Mouse (Mus musculus) intestine, embryonic 15.5 days (tissue): ENCODE measurements around the gene Limch1. TPM values are rescaled to one million over a fixed set of nuclear protein-coding genes. Genes with fewer than 3 reads are reported as not detected.

ENCODE experiments used
- ATAC-seq: fragments of 200-750 bp; cut with Nextera tagmentation; 2 replicates; pipeline ENCODE4 v1.8.0; 2017; ENCODE audit warnings: moderate TSS enrichment, moderate library complexity
- H3K27ac ChIP-seq: fragments of 300-500 bp; sonication (generic); 2 replicates; pipeline ENCODE4 v1.5.1; 2015; ENCODE audit warnings: mild to moderate bottlenecking, inconsistent platforms
- H3K27me3 ChIP-seq: fragments of 300-500 bp; sonication (generic); replicated peaks from 2 replicates; pipeline ENCODE4 v1.6.1; 2015; ENCODE audit warnings: inconsistent platforms
- H3K36me3 ChIP-seq: fragments of 300-500 bp; sonication (generic); 2 replicates; pipeline ENCODE4 v1.6.1; 2015; ENCODE audit warnings: inconsistent platforms
- H3K4me1 ChIP-seq: fragments of 300-500 bp; sonication (generic); replicated peaks from 2 replicates; pipeline ENCODE4 v1.6.1; 2015; ENCODE audit warnings: inconsistent platforms
- H3K4me2 ChIP-seq: fragments of 300-500 bp; sonication (generic); replicated peaks from 2 replicates; pipeline ENCODE4 v1.6.1; 2015; ENCODE audit warnings: mild to moderate bottlenecking, inconsistent platforms
- H3K4me3 ChIP-seq: fragments of 300-500 bp; sonication (generic); replicated peaks from 2 replicates; pipeline ENCODE4 v1.5.1; 2015; ENCODE audit warnings: inconsistent platforms
- H3K9ac ChIP-seq: fragments of 300-500 bp; sonication (generic); 2 replicates; pipeline ENCODE4 v1.6.1; 2015; ENCODE audit warnings: inconsistent platforms
- H3K9me3 ChIP-seq: fragments of 300-500 bp; sonication (generic); 2 replicates; pipeline ENCODE4 v1.6.1; 2016; ENCODE audit warnings: inconsistent platforms
- WGBS: fragments of 180-500 bp; shearing (Covaris S2); methylation state at CpG from one replicate; pipeline ENCODE4 v1.1.7; 2015; 5-methylcytosine and 5-hydroxymethylcytosine counted together
- polyA plus RNA-seq: library from polyadenylated mRNA; unstranded; fragments of >200 nt; fragmentation: Nextera tagmentation; extraction: Ambion mirVana; gene quantifications from 2 replicates; pipeline ENCODE4 v1.2.1, GENCODE M21; 2015

Gene Limch1
- polyA plus RNA-seq, 1 experiment from 2014 or later: 11.7 TPM

DNA sequence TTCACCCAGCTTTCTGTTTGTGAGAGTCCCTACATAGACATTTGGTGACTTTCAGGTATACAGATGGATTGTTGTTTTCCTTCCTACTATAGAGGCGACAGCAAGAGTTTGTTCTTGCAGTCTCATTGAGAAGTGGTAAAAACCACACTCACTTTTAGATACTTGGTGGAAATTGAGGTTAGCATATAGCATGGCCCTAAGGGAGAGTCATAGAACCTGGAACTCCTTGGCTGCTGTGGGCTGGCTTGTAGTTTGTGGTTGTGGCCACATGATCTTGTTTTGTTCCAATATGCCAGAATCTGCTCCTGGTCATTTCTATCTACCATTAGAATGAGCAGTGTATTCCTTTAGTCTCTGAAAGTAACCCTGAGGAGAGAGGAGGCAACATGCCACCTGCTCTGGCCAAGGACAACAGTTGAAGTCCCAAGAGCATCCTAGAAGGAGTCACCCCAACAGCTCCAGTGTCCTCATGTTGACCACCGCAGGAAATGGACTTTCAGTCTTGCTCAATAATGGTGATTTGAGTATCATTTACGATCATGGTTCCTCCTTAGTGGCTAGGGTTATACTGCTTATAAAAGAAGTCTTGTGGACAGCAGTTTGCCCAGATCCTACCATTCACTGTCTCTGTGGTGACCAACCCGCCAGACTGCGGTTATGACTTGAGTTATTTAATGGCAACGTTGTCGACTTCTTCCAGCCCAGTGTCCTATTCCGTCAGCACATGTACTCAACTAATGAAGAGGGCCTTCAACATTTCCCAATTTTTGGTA, 71.7 kb downstream of the Limch1 start:
- no peaks in the 10 kb centered on the region for H3K27me3 ChIP-seq
- 94% methylated on average over 8 of the region's 8 CpGs for whole genome bisulfite sequencing
- H3K4me3 ChIP-seq: no peak overlapping the region
- ATAC-seq: no peak
- H3K27ac ChIP-seq: no peak overlapping the region
- H3K4me2 ChIP-seq: no peak overlapping the region
- H3K9ac ChIP-seq: no peak overlapping the region
- H3K36me3 ChIP-seq: no peaks in the 10 kb centered on the region
- no peaks in the 10 kb centered on the region for H3K9me3 ChIP-seq
- H3K4me1 ChIP-seq: no peaks in the 10 kb centered on the region

DNA sequence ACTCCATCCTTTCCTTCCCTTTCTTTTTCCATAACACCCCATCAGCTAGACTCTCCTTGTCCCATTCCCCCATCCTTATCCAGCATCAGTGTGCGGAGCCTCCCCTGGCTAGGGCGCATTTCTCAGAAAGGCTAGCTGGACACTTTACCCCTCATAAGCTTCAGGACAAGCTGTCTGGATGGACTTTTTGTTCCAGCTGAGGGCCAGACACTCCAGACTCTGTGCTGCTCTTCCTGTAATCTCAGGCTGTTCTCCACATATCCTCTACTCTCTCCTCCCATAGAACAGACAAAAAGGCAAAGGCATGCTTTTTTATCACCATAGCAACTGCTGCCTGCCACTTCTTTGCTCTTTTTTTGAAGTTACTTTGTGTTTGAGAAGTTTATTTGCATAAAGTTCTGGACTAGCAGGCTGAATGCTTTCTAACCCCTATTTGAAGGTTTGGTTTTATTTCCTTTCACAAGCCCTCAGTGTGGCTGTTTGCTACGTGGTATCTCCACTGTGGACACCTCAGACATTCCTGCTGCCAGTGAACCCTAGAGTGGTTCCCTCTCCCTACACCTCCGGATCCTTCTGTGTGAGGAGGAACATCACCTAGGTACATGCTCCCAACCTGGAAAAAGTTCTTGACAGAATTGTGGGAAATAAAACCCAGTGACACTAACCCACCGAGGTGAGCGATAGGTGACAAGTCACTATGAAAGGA, 77.0 kb downstream of the Limch1 start:
- no peak for ATAC-seq
- H3K4me1 ChIP-seq: no peaks in the 10 kb centered on the region
- no peak overlapping the region for H3K4me3 ChIP-seq
- H3K27ac ChIP-seq: no peak overlapping the region
- H3K9ac ChIP-seq: no peak overlapping the region
- WGBS: 88% methylated on average over 6 of the region's 6 CpGs
- H3K4me2 ChIP-seq: no peak overlapping the region
- H3K36me3 ChIP-seq: no peaks in the 10 kb centered on the region
- H3K27me3 ChIP-seq: no peaks in the 10 kb centered on the region
- no peaks in the 10 kb centered on the region for H3K9me3 ChIP-seq

DNA sequence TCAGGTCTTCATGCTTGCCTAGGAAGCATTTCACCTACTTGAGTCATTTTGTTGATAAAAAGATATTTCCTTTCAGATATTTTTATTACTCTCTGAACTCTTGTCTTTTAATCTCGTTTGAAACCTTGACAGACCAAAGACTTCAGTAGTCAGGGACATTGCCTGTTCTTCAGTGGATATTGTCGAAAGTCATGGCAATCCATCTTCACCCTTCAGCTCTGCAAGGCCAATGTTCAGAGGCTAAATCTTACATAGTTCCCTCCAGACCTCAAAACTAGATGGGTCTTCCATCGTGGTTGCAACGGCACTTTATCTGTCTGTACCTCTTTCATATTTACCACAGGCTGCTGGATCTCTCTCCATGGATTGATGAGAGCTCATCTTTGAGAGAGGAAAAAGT, 80.0 kb downstream of the Limch1 start:
- no peaks in the 10 kb centered on the region for H3K4me1 ChIP-seq
- no peaks in the 10 kb centered on the region for H3K9me3 ChIP-seq
- H3K27me3 ChIP-seq: no peaks in the 10 kb centered on the region
- WGBS: 84% methylated on average over 4 of the region's 4 CpGs
- no peak overlapping the region for H3K9ac ChIP-seq
- H3K36me3 ChIP-seq: no peaks in the 10 kb centered on the region
- H3K27ac ChIP-seq: no peak overlapping the region
- no peak for ATAC-seq
- H3K4me3 ChIP-seq: no peak overlapping the region
- H3K4me2 ChIP-seq: no peak overlapping the region

DNA sequence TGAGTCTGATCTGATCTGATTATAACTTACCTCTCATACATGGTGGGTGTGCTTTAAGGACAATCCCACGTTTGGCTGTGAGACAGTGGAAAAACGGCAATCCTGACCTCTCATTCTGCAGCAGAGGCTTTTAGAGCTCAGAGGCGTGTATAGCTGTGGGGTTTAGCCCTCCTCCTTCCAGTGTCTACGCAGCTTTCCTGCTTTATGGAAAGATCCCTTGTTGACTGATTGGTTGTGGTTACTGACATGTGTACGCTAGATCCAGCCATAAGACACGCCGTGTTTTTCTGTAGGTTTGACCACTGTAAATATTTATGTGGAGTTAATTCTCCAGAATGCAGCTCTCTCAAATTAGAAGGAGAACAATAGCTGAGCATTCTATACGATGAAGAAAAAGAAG, 81.2 kb downstream of the Limch1 start:
- H3K4me1 ChIP-seq: no peaks in the 10 kb centered on the region

DNA sequence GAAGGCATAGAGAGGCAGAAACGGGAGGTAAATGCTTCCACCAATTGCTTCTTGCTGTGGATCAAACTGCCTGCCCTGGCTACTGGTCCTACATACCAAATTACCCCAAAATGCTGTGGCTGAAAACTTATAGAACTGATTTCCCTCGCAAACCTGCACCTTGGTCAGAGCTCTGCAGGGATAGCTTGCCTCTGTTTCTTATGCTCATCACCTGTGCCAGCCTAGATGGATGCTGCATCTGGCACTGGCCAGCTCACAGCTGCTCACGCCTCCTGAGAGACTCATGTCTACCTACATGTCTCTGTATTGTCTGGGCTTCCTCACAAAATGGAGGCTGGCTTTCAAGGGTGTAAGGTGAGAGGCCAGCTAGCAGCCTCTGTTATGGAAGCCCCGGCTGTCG, 83.9 kb downstream of the Limch1 start:
- no peak overlapping the region for H3K4me3 ChIP-seq
- H3K27me3 ChIP-seq: no peaks in the 10 kb centered on the region
- H3K4me1 ChIP-seq: no peaks in the 10 kb centered on the region
- H3K4me2 ChIP-seq: no peak overlapping the region
- no peaks in the 10 kb centered on the region for H3K36me3 ChIP-seq
- no peak overlapping the region for H3K27ac ChIP-seq
- H3K9me3 ChIP-seq: no peaks in the 10 kb centered on the region
- H3K9ac ChIP-seq: no peak overlapping the region
- WGBS: 83% methylated on average over 5 of the region's 5 CpGs
- no peak for ATAC-seq

More for the DNA sequence above, 81.2 kb downstream of the Limch1 start:
- ATAC-seq: no peak
- no peak overlapping the region for H3K9ac ChIP-seq
- no peak overlapping the region for H3K27ac ChIP-seq
- H3K9me3 ChIP-seq: no peaks in the 10 kb centered on the region
- H3K27me3 ChIP-seq: no peaks in the 10 kb centered on the region
- H3K4me2 ChIP-seq: no peak overlapping the region
- H3K4me3 ChIP-seq: no peak overlapping the region
- 51% methylated on average over 8 of the region's 8 CpGs for WGBS
- H3K36me3 ChIP-seq: no peaks in the 10 kb centered on the region

DNA sequence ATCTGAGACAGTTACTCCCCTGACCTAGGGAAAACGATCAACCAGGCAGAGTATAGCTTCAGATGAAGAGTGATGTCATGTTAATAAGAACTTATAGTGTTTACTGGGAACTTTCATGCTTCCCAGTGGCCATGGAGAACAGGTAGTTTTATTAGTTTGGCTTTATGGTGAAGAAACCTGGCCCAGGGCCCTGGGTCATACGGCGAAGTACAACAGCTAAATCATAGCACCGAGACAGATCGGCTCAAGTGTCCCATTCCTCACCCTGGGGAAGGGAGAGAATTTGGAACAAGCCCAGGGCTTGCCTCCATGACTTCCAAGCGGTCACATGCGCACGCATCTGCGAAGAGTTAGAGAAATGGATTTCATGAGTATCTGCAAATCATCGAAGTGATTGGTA, 84.6 kb downstream of the Limch1 start:
- 88% methylated on average over 10 of the region's 10 CpGs for WGBS
- H3K9ac ChIP-seq: no peak overlapping the region
- no peak overlapping the region for H3K4me2 ChIP-seq
- no peak overlapping the region for H3K4me3 ChIP-seq
- H3K36me3 ChIP-seq: no peaks in the 10 kb centered on the region
- no peaks in the 10 kb centered on the region for H3K4me1 ChIP-seq
- no peak overlapping the region for H3K27ac ChIP-seq
- ATAC-seq: no peak
- H3K27me3 ChIP-seq: no peaks in the 10 kb centered on the region
- H3K9me3 ChIP-seq: no peaks in the 10 kb centered on the region

DNA sequence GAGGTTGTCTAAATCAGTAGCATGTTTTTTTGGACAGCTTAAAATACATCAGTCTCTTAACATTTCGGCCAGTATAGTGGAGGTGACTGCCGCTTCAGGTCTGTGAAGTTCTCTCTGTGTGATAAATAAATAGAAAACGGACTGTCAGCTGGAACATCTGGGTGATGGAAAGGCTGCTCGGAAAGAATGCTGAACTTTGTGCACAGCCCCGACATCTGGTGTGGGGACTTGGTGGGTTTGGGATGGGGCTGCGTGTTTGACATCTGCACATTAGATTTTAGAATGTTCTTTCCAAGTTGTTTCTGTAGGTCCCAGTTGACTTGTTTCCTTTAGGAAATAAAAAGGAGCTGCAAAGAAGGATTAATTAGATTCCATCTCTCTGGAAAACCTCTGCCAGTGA, 89.1 kb downstream of the Limch1 start:
- Histone ChIP-seq H3K4me1 (no peaks in the 10 kb centered on the region), H3K36me3 (no peaks in the 10 kb centered on the region), H3K27me3 (no peaks in the 10 kb centered on the region), H3K9ac (no peak overlapping the region), H3K4me2 (no peak overlapping the region), H3K4me3 (no peak overlapping the region), H3K27ac (no peak overlapping the region), H3K9me3 (no peaks in the 10 kb centered on the region)
- 36% methylated on average over 6 of the region's 6 CpGs for WGBS
- no peak for ATAC-seq

DNA sequence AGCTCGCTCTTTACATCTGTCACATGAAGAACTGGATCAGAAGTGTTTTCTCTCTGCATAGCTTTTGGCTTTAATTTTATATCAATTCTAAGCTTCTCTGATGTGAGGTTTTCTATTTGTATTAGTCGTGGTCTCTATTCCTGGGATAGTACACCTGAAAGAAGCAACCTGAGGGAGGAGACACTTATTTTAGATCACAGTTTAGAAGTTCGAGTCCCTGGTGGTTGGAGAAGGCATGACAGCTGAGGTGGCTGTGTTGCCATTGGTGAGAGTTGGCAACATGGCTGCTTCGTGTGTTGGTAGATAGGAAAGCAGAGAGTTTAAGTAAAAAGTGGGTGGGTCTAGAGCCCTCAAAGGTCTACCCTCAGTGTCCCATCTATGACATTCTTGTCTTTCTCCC, 91.3 kb downstream of the Limch1 start:
- H3K9me3 ChIP-seq: no peaks in the 10 kb centered on the region
- H3K27ac ChIP-seq: no peak overlapping the region
- no peaks in the 10 kb centered on the region for H3K36me3 ChIP-seq
- 95% methylated on average over 4 of the region's 4 CpGs for WGBS
- no peaks in the 10 kb centered on the region for H3K27me3 ChIP-seq
- H3K9ac ChIP-seq: no peak overlapping the region
- H3K4me1 ChIP-seq: no peaks in the 10 kb centered on the region
- H3K4me3 ChIP-seq: no peak overlapping the region
- H3K4me2 ChIP-seq: no peak overlapping the region
- ATAC-seq: no peak

DNA sequence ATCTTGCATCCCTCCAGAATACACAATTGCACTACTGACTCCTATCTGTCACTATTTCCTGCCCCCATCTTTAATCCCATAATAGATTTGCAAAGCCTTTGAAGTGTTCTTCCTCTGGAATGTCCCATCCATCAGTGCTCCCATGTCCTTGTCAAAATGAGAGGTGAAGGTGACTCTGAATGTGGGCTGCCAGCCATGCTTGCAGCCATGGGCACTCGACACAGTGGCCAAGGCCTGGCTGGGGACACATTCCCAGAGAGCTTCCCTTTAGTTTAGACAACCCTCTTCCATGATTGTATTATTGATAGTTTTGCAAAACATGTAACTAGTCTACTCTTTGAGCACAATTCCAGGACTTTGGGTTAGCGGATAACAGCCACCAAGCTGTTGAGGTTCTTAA, 96.3 kb downstream of the Limch1 start:
- Histone ChIP-seq H3K36me3 (no peaks in the 10 kb centered on the region), H3K9me3 (no peaks in the 10 kb centered on the region), H3K27me3 (no peaks in the 10 kb centered on the region), H3K27ac (no peak overlapping the region), H3K4me2 (no peak overlapping the region), H3K9ac (no peak overlapping the region), H3K4me3 (no peak overlapping the region), H3K4me1 (no peaks in the 10 kb centered on the region)
- ATAC-seq: no peak
- 92% methylated on average over 2 of the region's 2 CpGs for WGBS

DNA sequence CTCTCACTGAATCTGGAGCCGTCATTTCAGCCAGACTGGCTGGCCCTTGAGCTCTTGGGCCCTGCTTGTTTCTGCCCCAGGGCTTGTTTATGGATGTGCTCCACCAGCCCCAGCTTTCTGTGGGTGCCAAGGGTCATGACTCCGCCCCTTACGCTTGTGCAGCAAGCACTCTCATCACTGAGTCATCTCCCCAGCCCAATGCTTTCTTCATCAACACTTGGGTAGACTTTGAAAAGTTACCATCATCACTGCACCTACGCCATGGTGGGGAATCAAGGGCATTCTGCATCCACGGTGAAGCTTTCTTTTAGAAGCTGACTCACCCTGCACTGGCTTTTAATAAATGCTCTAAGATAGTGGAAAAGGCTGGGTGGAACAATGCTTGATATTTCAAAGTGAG, 97.1 kb downstream of the Limch1 start:
- Histone ChIP-seq H3K27me3 (no peaks in the 10 kb centered on the region), H3K4me2 (no peak overlapping the region), H3K9me3 (no peaks in the 10 kb centered on the region), H3K4me1 (no peaks in the 10 kb centered on the region), H3K27ac (no peak overlapping the region), H3K4me3 (no peak overlapping the region), H3K9ac (no peak overlapping the region), H3K36me3 (no peaks in the 10 kb centered on the region)
- WGBS: 91% methylated on average over 5 of the region's 5 CpGs
- ATAC-seq: no peak

DNA sequence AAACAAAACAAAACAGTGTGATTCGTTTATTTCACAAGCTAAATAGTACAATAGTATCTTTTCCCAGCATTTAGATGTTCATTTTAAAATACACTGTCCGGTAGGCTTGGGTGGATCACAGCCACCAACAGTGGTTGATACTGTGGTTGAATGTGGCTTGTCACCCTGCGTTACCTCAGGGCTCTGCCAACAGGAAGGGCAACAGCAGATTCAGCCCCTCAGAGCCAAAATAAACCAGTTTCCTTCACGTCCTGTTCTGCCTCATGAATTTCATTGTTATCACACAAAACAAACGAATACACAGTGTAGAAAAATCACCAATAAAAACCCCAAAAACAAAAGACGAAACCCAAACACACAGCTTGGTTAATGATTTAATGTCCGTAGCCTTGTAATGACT, 102.5 kb downstream of the Limch1 start:
- ATAC-seq: no peak
- no peak overlapping the region for H3K4me3 ChIP-seq
- H3K27me3 ChIP-seq: no peaks in the 10 kb centered on the region
- no peak overlapping the region for H3K27ac ChIP-seq
- no peak overlapping the region for H3K9ac ChIP-seq
- no peaks in the 10 kb centered on the region for H3K36me3 ChIP-seq
- H3K4me1 ChIP-seq: no peaks in the 10 kb centered on the region
- 64% methylated on average over 7 of the region's 7 CpGs for WGBS
- no peaks in the 10 kb centered on the region for H3K9me3 ChIP-seq
- H3K4me2 ChIP-seq: no peak overlapping the region

DNA sequence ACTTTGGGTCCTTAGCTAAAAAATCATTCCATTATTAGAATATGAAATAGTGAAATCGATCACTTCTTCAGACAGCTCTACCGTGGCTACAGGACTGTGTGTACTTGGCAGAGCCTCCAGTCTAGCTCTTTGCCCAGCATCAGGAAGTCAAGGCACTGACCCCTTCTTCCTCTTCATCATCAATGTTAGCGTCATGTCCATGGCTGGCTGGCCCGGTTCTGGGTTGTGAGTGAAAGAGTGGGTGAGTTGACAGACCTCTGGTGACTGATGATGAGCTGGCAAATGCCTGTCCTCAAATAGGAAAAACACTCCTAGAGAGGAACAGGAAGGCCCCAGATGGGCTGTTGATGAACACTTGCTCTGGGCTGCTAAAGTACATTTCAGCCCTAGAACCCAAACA, 103.5 kb downstream of the Limch1 start:
- H3K4me3 ChIP-seq: no peak overlapping the region
- 62% methylated on average over 4 of the region's 4 CpGs for WGBS
- no peaks in the 10 kb centered on the region for H3K9me3 ChIP-seq
- no peak overlapping the region for H3K9ac ChIP-seq
- no peaks in the 10 kb centered on the region for H3K4me1 ChIP-seq
- no peaks in the 10 kb centered on the region for H3K27me3 ChIP-seq
- no peak overlapping the region for H3K4me2 ChIP-seq
- no peak for ATAC-seq
- no peaks in the 10 kb centered on the region for H3K36me3 ChIP-seq
- no peak overlapping the region for H3K27ac ChIP-seq

DNA sequence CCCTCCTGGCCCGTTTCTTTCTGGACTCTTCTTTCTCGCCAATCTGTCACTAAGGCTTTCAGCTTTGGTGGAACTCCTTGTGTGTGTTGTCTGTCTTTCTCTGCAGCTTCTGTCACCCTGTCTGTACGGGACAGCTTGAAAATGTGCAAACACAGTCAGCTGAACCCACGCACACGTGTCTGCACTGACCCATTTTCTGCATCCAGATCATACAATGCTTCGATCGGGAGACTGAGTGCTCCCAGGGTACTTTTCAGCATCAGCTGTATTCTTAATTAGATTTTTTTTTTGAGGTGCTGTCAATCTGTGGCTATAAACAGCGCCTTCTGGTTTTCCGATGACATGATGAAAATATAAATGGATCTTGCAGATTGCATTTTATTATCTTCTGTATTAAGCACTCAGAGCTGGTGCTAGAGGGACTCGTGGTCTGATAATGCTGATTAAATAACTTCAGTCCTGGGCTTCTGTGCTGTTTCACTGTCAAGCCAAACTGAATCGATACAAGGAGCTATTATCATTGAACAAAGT, 105.2 kb downstream of the Limch1 start:
- Histone ChIP-seq H3K27ac (no peak overlapping the region), H3K9me3 (no peaks in the 10 kb centered on the region), H3K4me3 (no peak overlapping the region), H3K4me2 (no peak overlapping the region), H3K9ac (no peak overlapping the region), H3K36me3 (no peaks in the 10 kb centered on the region), H3K27me3 (no peaks in the 10 kb centered on the region), H3K4me1 (no peaks in the 10 kb centered on the region)
- 78% methylated on average over 11 of the region's 11 CpGs for WGBS
- no peak for ATAC-seq
